21 mouse cellular contexts compared by ENCODE assay signal in genomic region chr4:148943099-148943498, GRCm38 (mm10).
DNase-seq lines count a peak whose midpoint lies in the region; ATAC-seq lines count a peak whose summit lies in the region.
"Had no signal": no experiment of that assay in that cellular context is flagged by ENCODE, and none has a peak within 500 bp of the region (broad histone marks: within the 10 kb centered on the region; RNA-seq: fewer than 3 reads in every experiment).

No protein-coding gene starts in this region.

- peaks cover 5% of the 10 kb centered on the region; the same call in 1 of the 2 replicates for H3K27me3 ChIP-seq in limb, embryonic 11.5 days (ENCODE audit: control insufficient read depth, insufficient read depth, low read length)
- peaks cover 42% of the 10 kb centered on the region for H3K27me3 ChIP-seq in limb, embryonic 10.5 days (ENCODE audit: low read depth, poor library complexity, severe bottlenecking)
- H3K27me3 ChIP-seq in embryonic facial prominence, embryonic 11.5 days (ENCODE audit: control insufficient read depth, insufficient read depth, low read length): peaks cover 2% of the 10 kb centered on the region; the same call in 1 of the 2 replicates
- H3K27me3 ChIP-seq: Patski had no signal

- H3K27ac ChIP-seq in limb, embryonic 11.5 days (replicated peaks; ENCODE audit: low read depth, low read length): no peak overlapping the region
- no peak overlapping the region for H3K27ac ChIP-seq in limb, embryonic 10.5 days
- no peak overlapping the region for H3K27ac ChIP-seq in embryonic facial prominence, embryonic 11.5 days (replicated peaks; ENCODE audit: low read depth, low read length)
- H3K27ac ChIP-seq: embryonic facial prominence, embryonic 12.5 days; forebrain, embryonic 13.5 days; forebrain, embryonic 15.5 days had no signal

- no peak overlapping the region for H3K4me2 ChIP-seq in limb, embryonic 11.5 days (ENCODE audit: low read depth, severe bottlenecking)
- no peak overlapping the region for H3K4me2 ChIP-seq in embryonic facial prominence, embryonic 11.5 days (ENCODE audit: low read depth, low read length)
- H3K4me2 ChIP-seq: embryonic facial prominence, embryonic 12.5 days; forebrain, embryonic 13.5 days; forebrain, embryonic 15.5 days had no signal

- no peaks in the 10 kb centered on the region for H3K36me3 ChIP-seq in limb, embryonic 11.5 days (ENCODE audit: control insufficient read depth, insufficient read depth, low read length)
- H3K36me3 ChIP-seq in limb, embryonic 10.5 days: peaks cover 4% of the 10 kb centered on the region; the same call in 1 of the 2 replicates
- no peaks in the 10 kb centered on the region for H3K36me3 ChIP-seq in embryonic facial prominence, embryonic 11.5 days (replicated peaks; ENCODE audit: control insufficient read depth, insufficient read depth, low read depth, low read length)
- H3K36me3 ChIP-seq: forebrain, embryonic 15.5 days; G1E had no signal

- H3K4me3 ChIP-seq in limb, embryonic 11.5 days (ENCODE audit: low read depth, low read length): no peak overlapping the region
- H3K4me3 ChIP-seq in limb, embryonic 10.5 days: no peak overlapping the region
- no peak overlapping the region for H3K4me3 ChIP-seq in embryonic facial prominence, embryonic 11.5 days (ENCODE audit: low read depth, low read length)
- H3K4me3 ChIP-seq: embryonic facial prominence, embryonic 12.5 days; forebrain, embryonic 13.5 days; forebrain, embryonic 15.5 days had no signal

- peak; percentile 70 for DNase-seq in limb, embryonic 11.5 days (ENCODE audit: low spot score)
- DNase-seq in limb, embryonic 10.5 days (ENCODE audit: low spot score): no peak
- peak; percentile 69 for DNase-seq in embryonic facial prominence, embryonic 11.5 days (ENCODE audit: low spot score)
- no peak for DNase-seq in cerebellum, postnatal 36 days
- DNase-seq in retina, postnatal 1 day: no peak
- DNase-seq: adrenal gland, adult 2 months; adrenal gland, postnatal 10 days; adrenal gland, postnatal 25 days; B cell, adult 2 months; cerebellum, adult 11 months; cerebellum, adult 18-20 months; cerebellum, adult 8-10 months; cerebellum, adult 9-11 months; cerebellum, postnatal 14 days; forebrain, postnatal 0 days had no signal

- WGBS in limb, embryonic 11.5 days: 25% methylated on average over 5 of the region's 5 CpGs
- WGBS in limb, embryonic 10.5 days: 18% methylated on average over 5 of the region's 5 CpGs
- 16% methylated on average over 5 of the region's 5 CpGs for WGBS in embryonic facial prominence, embryonic 11.5 days

- no peak for ATAC-seq in limb, embryonic 11.5 days (ENCODE audit: insufficient number of reproducible peaks, low FRiP score, low TSS enrichment, low read depth)
- no peak for ATAC-seq in embryonic facial prominence, embryonic 11.5 days (replicated peaks; ENCODE audit: insufficient number of reproducible peaks, low FRiP score, low TSS enrichment, low read depth)
- ATAC-seq: CD4-positive, CD25-positive, alpha-beta regulatory T cell, adult 4 months; forebrain, embryonic 13.5 days; forebrain, embryonic 15.5 days; forebrain, postnatal 0 days; Patski had no signal

- H3K9ac ChIP-seq in limb, embryonic 11.5 days (ENCODE audit: low read length): no peak overlapping the region
- no peak overlapping the region for H3K9ac ChIP-seq in embryonic facial prominence, embryonic 11.5 days (replicated peaks; ENCODE audit: low read length)
- H3K9ac ChIP-seq: embryonic facial prominence, embryonic 12.5 days; forebrain, embryonic 13.5 days; forebrain, embryonic 15.5 days; forebrain, postnatal 0 days had no signal

- peaks cover 29% of the 10 kb centered on the region for H3K4me1 ChIP-seq in limb, embryonic 11.5 days (ENCODE audit: control insufficient read depth, insufficient read depth, low read length)
- peaks cover 63% of the 10 kb centered on the region for H3K4me1 ChIP-seq in limb, embryonic 10.5 days
- peaks cover 4% of the 10 kb centered on the region for H3K4me1 ChIP-seq in embryonic facial prominence, embryonic 11.5 days (ENCODE audit: control insufficient read depth, insufficient read depth, low read length)

- H3K9me3 ChIP-seq in limb, embryonic 11.5 days (ENCODE audit: control insufficient read depth, low read length): no peaks in the 10 kb centered on the region
- H3K9me3 ChIP-seq in limb, embryonic 10.5 days (replicated peaks): no peaks in the 10 kb centered on the region; the same call in 1 of the 2 replicates
- H3K9me3 ChIP-seq in embryonic facial prominence, embryonic 11.5 days (replicated peaks; ENCODE audit: control insufficient read depth, low read length): no peaks in the 10 kb centered on the region
- H3K9me3 ChIP-seq: embryonic facial prominence, embryonic 12.5 days; forebrain, embryonic 13.5 days; forebrain, embryonic 15.5 days; G1E had no signal

Comparison
In these comparisons a context has a peak if more than half of its experiments do, and no peak if none do; other contexts are left out.
1. DNase-seq: peak in limb, embryonic 11.5 days (single experiment) and embryonic facial prominence, embryonic 11.5 days (single experiment); none in limb, embryonic 10.5 days (single experiment), cerebellum, postnatal 36 days (0 of 2) and retina, postnatal 1 day (single experiment).